ENCODE assay signal across 11 mouse cellular contexts in genomic region chr9:20887191-20887590, GRCm38 (mm10). TPM values are rescaled to one million over a fixed set of nuclear protein-coding genes. Genes with fewer than 3 reads are reported as not detected.
DNase-seq lines count a peak whose midpoint lies in the region; ATAC-seq lines count a peak whose summit lies in the region.
"Had no signal": no experiment of that assay in that cellular context is flagged by ENCODE, and none has a peak within 500 bp of the region (broad histone marks: within the 10 kb centered on the region; RNA-seq: fewer than 3 reads in every experiment).

No protein-coding gene starts in this region.

- no peaks in the 10 kb centered on the region for H3K27me3 ChIP-seq in limb, embryonic 12.5 days
- H3K27me3 ChIP-seq in limb, embryonic 10.5 days (ENCODE audit: low read depth, poor library complexity, severe bottlenecking) = no peaks in the 10 kb centered on the region
- no peaks in the 10 kb centered on the region for H3K27me3 ChIP-seq in embryonic facial prominence, embryonic 12.5 days
- no peaks in the 10 kb centered on the region for H3K27me3 ChIP-seq in hindbrain, embryonic 14.5 days (ENCODE audit: control insufficient read depth, insufficient read depth, low read length)
- no peaks in the 10 kb centered on the region for H3K27me3 ChIP-seq in midbrain, embryonic 14.5 days (ENCODE audit: control insufficient read depth, insufficient read depth, low read length)
- H3K27me3 ChIP-seq: heart, embryonic 12.5 days; Patski; stomach, embryonic 15.5 days had no signal

- H3K4me3 ChIP-seq in limb, embryonic 12.5 days (replicated peaks) = no peak overlapping the region
- H3K4me3 ChIP-seq in limb, embryonic 10.5 days = no peak overlapping the region
- H3K4me3 ChIP-seq in embryonic facial prominence, embryonic 12.5 days = no peak overlapping the region
- H3K4me3 ChIP-seq in hindbrain, embryonic 14.5 days (replicated peaks; ENCODE audit: low read length) = peak overlapping the region; percentile 80; the same call in 1 of the 2 replicates
- H3K4me3 ChIP-seq in midbrain, embryonic 14.5 days (replicated peaks; ENCODE audit: low read depth, low read length) = peak overlapping the region; percentile 86

- H3K9ac ChIP-seq in limb, embryonic 12.5 days (replicated peaks) = no peak overlapping the region
- no peak overlapping the region for H3K9ac ChIP-seq in embryonic facial prominence, embryonic 12.5 days
- H3K9ac ChIP-seq in hindbrain, embryonic 14.5 days = no peak overlapping the region
- H3K9ac ChIP-seq in midbrain, embryonic 14.5 days (replicated peaks; ENCODE audit: low read length) = no peak overlapping the region

- whole genome bisulfite sequencing in limb, embryonic 12.5 days = 83% methylated on average over 6 of the region's 6 CpGs
- 88% methylated on average over 6 of the region's 6 CpGs for WGBS in limb, embryonic 10.5 days
- 86% methylated on average over 6 of the region's 6 CpGs for WGBS in embryonic facial prominence, embryonic 12.5 days
- WGBS in hindbrain, embryonic 14.5 days = 93% methylated on average over 6 of the region's 6 CpGs
- WGBS in midbrain, embryonic 14.5 days = 88% methylated on average over 6 of the region's 6 CpGs

- H3K4me2 ChIP-seq in limb, embryonic 12.5 days = peak overlapping the region; percentile 73
- H3K4me2 ChIP-seq in embryonic facial prominence, embryonic 12.5 days (replicated peaks) = peak overlapping the region; percentile 85
- peak overlapping the region; percentile 93 for H3K4me2 ChIP-seq in hindbrain, embryonic 14.5 days (replicated peaks)
- H3K4me2 ChIP-seq in midbrain, embryonic 14.5 days (ENCODE audit: low read length) = peak overlapping the region; percentile 87

- DNase-seq in limb, embryonic 10.5 days (ENCODE audit: low spot score) = no peak
- no peak for DNase-seq in hindbrain, embryonic 14.5 days (ENCODE audit: low spot score)
- no peak for DNase-seq in midbrain, embryonic 14.5 days
- DNase-seq in embryo, embryonic 10 days (ENCODE audit: low spot score) = no peak
- no peak for DNase-seq in left cerebral cortex, postnatal 4 days
- DNase-seq in left cerebral cortex, postnatal 25 days (ENCODE audit: low spot score in 2 of 2) = no peak

- ATAC-seq in limb, embryonic 12.5 days (ENCODE audit: insufficient number of reproducible peaks, insufficient read depth, low FRiP score, low TSS enrichment, low read depth) = no peak
- no peak for ATAC-seq in embryonic facial prominence, embryonic 12.5 days (ENCODE audit: insufficient number of reproducible peaks, insufficient read depth, low FRiP score, low TSS enrichment)
- no peak for ATAC-seq in hindbrain, embryonic 14.5 days (ENCODE audit: low FRiP score)
- no peak for ATAC-seq in midbrain, embryonic 14.5 days (ENCODE audit: low FRiP score, low TSS enrichment)

- no peak overlapping the region for H3K27ac ChIP-seq in limb, embryonic 12.5 days
- no peak overlapping the region for H3K27ac ChIP-seq in limb, embryonic 10.5 days
- H3K27ac ChIP-seq in embryonic facial prominence, embryonic 12.5 days = no peak overlapping the region; the same call in 1 of the 2 replicates
- H3K27ac ChIP-seq in hindbrain, embryonic 14.5 days = peak overlapping the region; percentile 97
- H3K27ac ChIP-seq in midbrain, embryonic 14.5 days (replicated peaks; ENCODE audit: low read depth, low read length) = peak overlapping the region; percentile 56; the same call in 1 of the 2 replicates

- peaks cover 6% of the 10 kb centered on the region; the same call in 1 of the 2 replicates for H3K9me3 ChIP-seq in limb, embryonic 12.5 days
- H3K9me3 ChIP-seq in limb, embryonic 10.5 days (replicated peaks) = no peaks in the 10 kb centered on the region
- no peaks in the 10 kb centered on the region for H3K9me3 ChIP-seq in embryonic facial prominence, embryonic 12.5 days
- H3K9me3 ChIP-seq in hindbrain, embryonic 14.5 days (ENCODE audit: control insufficient read depth, low read length) = no peaks in the 10 kb centered on the region
- no peaks in the 10 kb centered on the region for H3K9me3 ChIP-seq in midbrain, embryonic 14.5 days (ENCODE audit: control insufficient read depth, low read length)
- H3K9me3 ChIP-seq: stomach, embryonic 15.5 days had no signal

- peaks cover 31% of the 10 kb centered on the region for H3K36me3 ChIP-seq in limb, embryonic 12.5 days
- peaks cover 31% of the 10 kb centered on the region for H3K36me3 ChIP-seq in limb, embryonic 10.5 days
- peaks cover 29% of the 10 kb centered on the region for H3K36me3 ChIP-seq in embryonic facial prominence, embryonic 12.5 days
- peaks cover 31% of the 10 kb centered on the region for H3K36me3 ChIP-seq in hindbrain, embryonic 14.5 days (replicated peaks; ENCODE audit: control insufficient read depth, insufficient read depth)
- H3K36me3 ChIP-seq in midbrain, embryonic 14.5 days (ENCODE audit: control insufficient read depth, insufficient read depth, low read length) = peaks cover 30% of the 10 kb centered on the region

- H3K4me1 ChIP-seq in limb, embryonic 12.5 days (replicated peaks) = peaks cover 5% of the 10 kb centered on the region
- peaks cover 18% of the 10 kb centered on the region for H3K4me1 ChIP-seq in limb, embryonic 10.5 days
- peaks cover 7% of the 10 kb centered on the region for H3K4me1 ChIP-seq in embryonic facial prominence, embryonic 12.5 days
- H3K4me1 ChIP-seq in hindbrain, embryonic 14.5 days (replicated peaks; ENCODE audit: control insufficient read depth, insufficient read depth, low read length) = peaks cover 17% of the 10 kb centered on the region
- H3K4me1 ChIP-seq in midbrain, embryonic 14.5 days (ENCODE audit: control insufficient read depth, insufficient read depth, low read length) = no peaks in the 10 kb centered on the region

- intact Hi-C loops in left cerebral cortex, postnatal 4 days (cut with DNase I) = no loop called here
- intact Hi-C loops in left cerebral cortex, postnatal 25 days (cut with DNase I) = no loop called here

RNA-seq across cellular contexts. Expression of gene Ppan, which starts 0.8 kb away (rescaled TPM):
- 78.9 and 82.1 TPM in 2 replicates for polyA plus RNA-seq in limb, embryonic 12.5 days (2016; fragmentation: Nextera tagmentation; extraction: Ambion mirVana)
- 103 and 121 TPM in 2 replicates for polyA plus RNA-seq in limb, embryonic 10.5 days (2016; fragmentation: Nextera tagmentation; extraction: Ambion mirVana)
- polyA plus RNA-seq in embryonic facial prominence, embryonic 12.5 days (2016; fragmentation: Nextera tagmentation; extraction: Ambion mirVana) = 75.0 and 79.3 TPM in 2 replicates
- polyA plus RNA-seq in hindbrain, embryonic 14.5 days (2014; fragmentation: Nextera tagmentation; extraction: Ambion mirVana) = 39.5 and 40.5 TPM in 2 replicates
- 39.8 and 43.9 TPM in 2 replicates for polyA plus RNA-seq in midbrain, embryonic 14.5 days (2014; fragmentation: Nextera tagmentation; extraction: Ambion mirVana)
- 10 to 100 TPM; 37.9 to 43.0 TPM for total RNA-seq in left cerebral cortex, postnatal 4 days (2021)
- 10 to 100 TPM; 19.9 to 21.1 TPM for total RNA-seq in left cerebral cortex, postnatal 25 days (2021)

RNA-seq across cellular contexts. Expression of gene Angptl6, which starts 7.7 kb away (rescaled TPM):
- 2.2 and 2.3 TPM in 2 replicates for polyA plus RNA-seq in limb, embryonic 12.5 days (2016; fragmentation: Nextera tagmentation; extraction: Ambion mirVana)
- 2.4 and 2.9 TPM in 2 replicates for polyA plus RNA-seq in limb, embryonic 10.5 days (2016; fragmentation: Nextera tagmentation; extraction: Ambion mirVana)
- 3.5 and 3.7 TPM in 2 replicates for polyA plus RNA-seq in embryonic facial prominence, embryonic 12.5 days (2016; fragmentation: Nextera tagmentation; extraction: Ambion mirVana)
- 11.8 and 12.8 TPM in 2 replicates for polyA plus RNA-seq in hindbrain, embryonic 14.5 days (2014; fragmentation: Nextera tagmentation; extraction: Ambion mirVana)
- polyA plus RNA-seq in midbrain, embryonic 14.5 days (2014; fragmentation: Nextera tagmentation; extraction: Ambion mirVana) = 11.1 and 14.4 TPM in 2 replicates
- 10 to 100 TPM in 1 of 2 experiments, 1 to 10 TPM in 1; 9.9 to 10.9 TPM for total RNA-seq in left cerebral cortex, postnatal 4 days (2021)
- total RNA-seq in left cerebral cortex, postnatal 25 days (2021) = 10 to 100 TPM in 1 of 2 experiments, 1 to 10 TPM in 1; 9.0 to 10.2 TPM

RNA-seq across cellular contexts. Expression of gene Eif3g, which starts 11.2 kb away (rescaled TPM):
- 328 and 335 TPM in 2 replicates for polyA plus RNA-seq in limb, embryonic 12.5 days (2016; fragmentation: Nextera tagmentation; extraction: Ambion mirVana)
- 415 and 453 TPM in 2 replicates for polyA plus RNA-seq in limb, embryonic 10.5 days (2016; fragmentation: Nextera tagmentation; extraction: Ambion mirVana)
- polyA plus RNA-seq in embryonic facial prominence, embryonic 12.5 days (2016; fragmentation: Nextera tagmentation; extraction: Ambion mirVana) = 330 and 337 TPM in 2 replicates
- 216 and 231 TPM in 2 replicates for polyA plus RNA-seq in hindbrain, embryonic 14.5 days (2014; fragmentation: Nextera tagmentation; extraction: Ambion mirVana)
- polyA plus RNA-seq in midbrain, embryonic 14.5 days (2014; fragmentation: Nextera tagmentation; extraction: Ambion mirVana) = 231 and 234 TPM in 2 replicates
- 100 to 1,000 TPM; 144 to 147 TPM for total RNA-seq in left cerebral cortex, postnatal 4 days (2021)
- total RNA-seq in left cerebral cortex, postnatal 25 days (2021) = 100 to 1,000 TPM; 113 to 123 TPM

RNA-seq across cellular contexts. Expression of gene A230050P20Rik, which starts 18.7 kb away (rescaled TPM):
- polyA plus RNA-seq in limb, embryonic 12.5 days (2016; fragmentation: Nextera tagmentation; extraction: Ambion mirVana) = 3.1 TPM in 2 replicates
- 1.7 and 1.8 TPM in 2 replicates for polyA plus RNA-seq in limb, embryonic 10.5 days (2016; fragmentation: Nextera tagmentation; extraction: Ambion mirVana)
- polyA plus RNA-seq in embryonic facial prominence, embryonic 12.5 days (2016; fragmentation: Nextera tagmentation; extraction: Ambion mirVana) = 3.0 and 3.9 TPM in 2 replicates
- 5.8 and 6.9 TPM in 2 replicates for polyA plus RNA-seq in hindbrain, embryonic 14.5 days (2014; fragmentation: Nextera tagmentation; extraction: Ambion mirVana)
- polyA plus RNA-seq in midbrain, embryonic 14.5 days (2014; fragmentation: Nextera tagmentation; extraction: Ambion mirVana) = 1.3 and 1.9 TPM in 2 replicates
- 10 to 100 TPM; 33.3 to 42.2 TPM for total RNA-seq in left cerebral cortex, postnatal 4 days (2021)
- total RNA-seq in left cerebral cortex, postnatal 25 days (2021) = 10 to 100 TPM; 60.1 to 69.1 TPM

Comparison
In these comparisons a context has a peak if more than half of its experiments do, and no peak if none do; other contexts are left out.
1. H3K27ac ChIP-seq: peak in hindbrain, embryonic 14.5 days (single experiment) and midbrain, embryonic 14.5 days (single experiment); none in limb, embryonic 12.5 days (single experiment), limb, embryonic 10.5 days (single experiment) and embryonic facial prominence, embryonic 12.5 days (single experiment).
2. H3K4me3 ChIP-seq: peak in hindbrain, embryonic 14.5 days (single experiment) and midbrain, embryonic 14.5 days (single experiment); none in limb, embryonic 12.5 days (single experiment), limb, embryonic 10.5 days (single experiment) and embryonic facial prominence, embryonic 12.5 days (single experiment).
3. Peak in every context shown above with its lines, with median percentiles within 50 percentile points of each other: H3K4me2 ChIP-seq.